Mouse (Mus musculus): Measurements from ENCODE around the gene Gm20458. TPM values are rescaled to one million over a fixed set of nuclear protein-coding genes. Genes with fewer than 3 reads are reported as not detected.

Gene Gm20458
- total RNA-seq, 2 experiments from 2014 or later: 6.2 to 6.9 TPM

DNA sequence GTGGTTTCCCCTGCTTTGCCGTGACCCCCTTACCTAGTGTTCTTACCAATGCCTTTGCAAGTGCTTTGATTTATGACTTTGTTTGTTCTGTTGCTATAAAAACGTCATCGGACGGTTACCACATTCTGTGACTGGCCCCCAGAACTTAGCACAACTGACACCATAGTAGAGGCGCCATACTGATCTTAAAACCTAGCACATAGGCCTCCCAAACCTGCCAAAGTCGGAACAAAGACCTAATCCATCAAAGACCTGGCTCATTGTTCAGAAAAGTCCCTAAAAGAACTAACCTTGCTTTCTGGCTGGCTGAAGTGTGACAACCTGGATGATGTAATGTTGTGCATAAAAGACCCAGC is 58.4 kb downstream of the Gm20458 start:
- Histone ChIP-seq H3K27ac (no peak overlapping the region), H3K4me3 (no peak overlapping the region)
- no peak for DNase-seq (ENCODE audit: low spot score in 2 of 2)
- TF ChIP-seq CTCF (conservative IDR thresholded peaks at IDR 0.05): no peak

DNA sequence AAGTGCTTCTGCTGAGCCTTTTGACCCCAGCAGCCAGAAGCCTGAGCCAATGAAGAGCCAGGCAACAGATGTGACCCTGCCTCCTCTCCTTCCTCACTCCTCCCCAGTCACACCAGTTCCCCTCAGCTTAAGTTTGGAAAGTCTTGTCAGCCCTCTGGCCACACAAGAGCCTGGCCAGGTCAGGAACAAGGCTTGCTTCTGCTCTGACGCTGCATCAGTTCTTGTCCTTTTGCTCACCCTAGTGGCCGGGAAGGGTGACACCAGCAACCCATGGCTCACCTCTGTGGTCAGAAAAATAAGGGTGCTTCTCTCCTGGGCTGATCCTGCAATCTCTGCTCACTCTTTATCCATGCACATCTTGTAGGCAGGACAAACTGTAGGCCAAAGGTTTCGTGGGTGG is 60.0 kb downstream of the Gm20458 start:
- no peak overlapping the region for H3K4me3 ChIP-seq
- peak in 1 of 2 experiments; percentile 31 for DNase-seq (ENCODE audit: low spot score in 2 of 2)
- peak; percentile 76 for TF ChIP-seq CTCF (conservative IDR thresholded peaks at IDR 0.05)
- H3K27ac ChIP-seq: no peak overlapping the region

DNA sequence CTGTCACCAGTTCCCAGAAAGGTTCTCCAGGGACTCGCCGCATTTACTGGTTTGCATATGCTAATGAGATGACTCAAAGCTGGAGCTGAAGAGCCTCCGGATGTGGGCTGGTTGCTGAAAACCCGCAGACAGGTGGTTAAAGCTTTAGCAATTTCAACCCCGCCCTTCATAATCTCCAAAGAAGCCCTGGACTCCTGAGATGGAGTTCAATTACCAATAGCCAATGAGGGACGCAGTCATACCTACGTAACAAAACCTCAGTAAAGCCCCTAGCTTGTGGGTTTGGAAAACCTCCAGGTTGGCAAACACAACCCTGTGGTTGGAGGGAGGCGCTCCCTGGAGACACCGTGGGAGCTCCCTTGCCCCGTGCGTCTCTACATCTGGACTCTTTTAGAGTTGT is 61.1 kb downstream of the Gm20458 start:
- no peak overlapping the region for H3K4me3 ChIP-seq
- no peak for DNase-seq (ENCODE audit: low spot score in 2 of 2)
- H3K27ac ChIP-seq: no peak overlapping the region
- no peak for TF ChIP-seq CTCF (conservative IDR thresholded peaks at IDR 0.05)

DNA sequence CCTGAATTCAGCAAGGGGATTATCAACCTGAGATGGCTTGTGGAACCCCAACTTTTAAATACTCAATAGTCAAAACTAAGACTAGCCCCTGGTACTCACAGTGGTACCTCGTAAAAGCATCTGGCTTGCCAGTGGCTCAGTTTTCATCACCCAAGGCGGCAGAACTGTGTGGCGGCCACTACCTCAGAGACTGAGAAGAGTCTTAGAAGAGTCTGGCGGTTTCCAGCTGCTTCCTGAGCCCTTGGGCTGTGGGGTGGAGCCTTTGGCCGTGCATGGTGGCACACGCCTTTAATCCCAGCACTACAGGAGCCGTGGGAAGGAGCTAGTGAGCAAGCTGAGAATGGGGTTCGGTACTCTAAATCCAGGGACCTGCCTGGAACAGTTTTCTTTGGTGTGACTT is 61.5 kb downstream of the Gm20458 start:
- Histone ChIP-seq H3K4me3 (no peak overlapping the region), H3K27ac (no peak overlapping the region)
- no peak for DNase-seq (ENCODE audit: low spot score in 2 of 2)
- TF ChIP-seq CTCF (conservative IDR thresholded peaks at IDR 0.05): no peak

DNA sequence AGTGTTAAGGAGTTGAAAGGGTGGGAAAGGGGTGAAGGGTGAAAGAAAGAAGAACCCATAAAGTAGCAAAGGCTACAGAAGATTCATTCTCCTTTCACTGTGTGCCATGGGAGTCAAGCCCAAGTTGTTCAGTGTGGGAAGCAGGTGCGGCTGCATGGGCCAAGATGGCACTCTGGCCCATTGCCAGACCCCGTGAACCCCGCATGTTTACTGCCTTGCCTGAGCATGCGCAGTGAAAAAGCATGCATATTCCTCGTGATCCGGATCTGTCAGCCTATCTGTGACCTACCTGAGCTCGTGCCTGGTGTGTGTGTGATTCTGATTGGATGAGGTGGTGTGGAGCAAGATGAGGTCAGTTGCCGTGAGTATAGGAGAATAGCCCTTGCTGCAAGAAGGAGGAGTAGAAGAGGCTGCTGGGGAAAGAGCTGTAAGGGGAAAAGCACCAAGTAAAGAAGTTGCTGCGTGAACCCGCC is 62.6 kb downstream of the Gm20458 start:
- H3K4me3 ChIP-seq: no peak overlapping the region
- TF ChIP-seq CTCF (conservative IDR thresholded peaks at IDR 0.05): no peak
- H3K27ac ChIP-seq: no peak overlapping the region
- DNase-seq (ENCODE audit: low spot score in 2 of 2): no peak

DNA sequence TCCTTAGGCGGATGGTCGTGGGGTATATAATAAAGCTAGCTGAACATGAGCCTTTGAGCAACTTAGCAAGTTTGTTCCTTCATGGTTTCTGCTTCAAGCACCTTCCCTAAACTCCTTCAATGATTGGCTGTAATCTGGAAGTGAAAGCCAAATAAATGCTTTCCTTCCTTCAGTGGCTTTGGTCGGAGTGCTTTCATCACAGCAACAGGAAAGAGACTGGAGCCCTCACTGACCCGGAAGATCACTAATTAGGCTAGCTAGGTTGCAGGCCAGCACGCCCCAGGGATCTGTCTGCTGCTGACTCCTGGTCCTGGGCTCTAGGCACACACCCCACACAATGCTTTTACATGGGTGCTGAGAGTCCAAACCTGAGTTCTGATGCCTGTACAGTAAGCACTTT is 67.8 kb downstream of the Gm20458 start:
- no peak overlapping the region for H3K4me3 ChIP-seq
- no peak for TF ChIP-seq CTCF (conservative IDR thresholded peaks at IDR 0.05)
- DNase-seq (ENCODE audit: low spot score in 2 of 2): no peak
- no peak overlapping the region for H3K27ac ChIP-seq

DNA sequence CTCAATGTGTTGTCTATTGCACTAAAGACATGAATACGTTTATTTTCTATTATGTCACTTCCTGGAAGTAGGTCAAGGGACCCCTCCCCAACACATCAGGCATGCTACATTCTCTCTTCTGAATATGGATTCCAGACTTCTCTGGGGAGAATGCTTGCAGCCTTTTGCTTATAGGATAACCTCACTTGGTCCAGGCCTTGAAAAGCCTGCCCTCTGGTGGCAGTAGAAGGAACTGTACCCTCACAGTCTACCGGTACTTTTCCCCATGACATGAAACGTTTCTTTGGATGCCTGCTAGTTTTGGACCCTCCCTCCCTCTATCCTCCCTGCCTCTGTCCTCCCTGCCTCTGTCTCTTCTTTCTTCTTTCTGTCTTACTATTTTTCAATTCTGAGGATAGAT is 70.4 kb downstream of the Gm20458 start:
- no peak overlapping the region for H3K27ac ChIP-seq
- peak; percentile 48 to 82 for DNase-seq (ENCODE audit: low spot score in 2 of 2)
- no peak overlapping the region for H3K4me3 ChIP-seq
- TF ChIP-seq CTCF (conservative IDR thresholded peaks at IDR 0.05): peak; percentile 97

DNA sequence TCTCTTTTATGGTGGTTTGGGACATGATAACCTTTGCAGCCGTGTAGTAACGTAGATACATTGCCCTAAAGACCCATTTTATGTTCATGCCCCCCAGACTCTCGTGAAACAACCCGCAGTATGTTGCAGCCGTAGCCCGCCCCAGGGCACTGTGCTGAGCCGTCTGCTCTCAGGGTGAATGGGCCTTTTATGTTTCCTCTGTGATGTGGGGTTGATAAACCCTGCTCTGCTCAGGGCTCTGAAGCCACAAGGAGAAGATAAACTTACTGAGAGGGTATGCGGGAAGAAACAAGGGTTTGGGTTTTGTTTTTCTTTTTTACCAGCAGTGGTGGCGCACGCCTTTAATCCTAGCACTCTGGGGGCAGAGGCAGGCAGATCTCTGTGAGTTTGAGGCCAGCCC is 73.5 kb downstream of the Gm20458 start:
- H3K27ac ChIP-seq: no peak overlapping the region
- no peak for TF ChIP-seq CTCF (conservative IDR thresholded peaks at IDR 0.05)
- H3K4me3 ChIP-seq: no peak overlapping the region
- no peak for DNase-seq (ENCODE audit: low spot score in 2 of 2)

DNA sequence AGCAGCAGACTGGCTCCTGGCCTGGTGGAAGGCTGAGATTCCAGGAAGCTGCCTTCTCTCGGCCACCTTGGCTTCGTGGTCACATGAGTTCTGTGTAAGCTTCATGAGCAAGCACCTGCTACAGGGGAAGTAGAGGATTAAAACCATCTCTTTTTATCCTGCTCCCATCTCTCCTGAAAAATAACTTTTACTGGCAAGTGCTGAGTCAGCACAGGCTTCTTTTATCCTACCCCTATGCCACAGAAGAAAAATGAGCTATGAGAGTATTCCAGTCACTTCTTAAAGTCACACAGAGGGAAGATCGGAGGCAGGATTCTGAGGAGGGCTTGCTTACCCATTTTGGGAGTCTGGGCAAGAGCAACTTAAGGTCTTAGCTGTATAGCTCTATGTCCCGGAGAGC is 76.2 kb downstream of the Gm20458 start:
- no peak overlapping the region for H3K4me3 ChIP-seq
- no peak for TF ChIP-seq CTCF (conservative IDR thresholded peaks at IDR 0.05)
- no peak overlapping the region for H3K27ac ChIP-seq
- no peak for DNase-seq (ENCODE audit: low spot score in 2 of 2)

Other genes starting within 250 kb of the Gm20458 start
- not detected for gene Wfdc15b, start 239.3 kb upstream of the Gm20458 start, total RNA-seq (2021)
- gene Svs2, start 222.5 kb upstream of the Gm20458 start, total RNA-seq (2021): not detected
- not detected for gene Svs3b, start 204.3 kb upstream of the Gm20458 start, total RNA-seq (2021)
- not detected for gene Svs4, start 182.5 kb upstream of the Gm20458 start, total RNA-seq (2021)
- not detected for gene Svs3a, start 171.7 kb upstream of the Gm20458 start, total RNA-seq (2021)
- not detected for gene Svs6, start 144.2 kb upstream of the Gm20458 start, total RNA-seq (2021)
- not detected for gene Svs5, start 128.2 kb upstream of the Gm20458 start, total RNA-seq (2021)
- gene Slpi, start 71.9 kb upstream of the Gm20458 start, total RNA-seq (2021): 1 to 10 TPM in 1 of 2 experiments, not detected in 1; 1.8 TPM
- under 1 TPM; 0.07 to 0.46 TPM for gene Rbpjl, start 57.8 kb upstream of the Gm20458 start, total RNA-seq (2021)
- 10 to 100 TPM; 10.3 to 11.2 TPM for gene Matn4, start 55.8 kb upstream of the Gm20458 start, total RNA-seq (2021)
- gene Sdc4, start 17.1 kb upstream of the Gm20458 start, total RNA-seq (2021): 100 to 1,000 TPM; 122 to 137 TPM
- gene Sys1, start 4.0 kb upstream of the Gm20458 start, total RNA-seq (2021): 10 to 100 TPM; 40.8 to 41.0 TPM
- gene Trp53tg5, start 12.8 kb downstream of the Gm20458 start, total RNA-seq (2021): not detected
- gene Dbndd2, start 25.1 kb downstream of the Gm20458 start, total RNA-seq (2021): 100 to 1,000 TPM; 111 to 112 TPM
- 10 to 100 TPM; 79.3 to 84.1 TPM for gene Pigt, start 36.6 kb downstream of the Gm20458 start, total RNA-seq (2021)
- not detected for gene Wfdc2, start 101.4 kb downstream of the Gm20458 start, total RNA-seq (2021)
- not detected for gene Spint3, start 112.5 kb downstream of the Gm20458 start, total RNA-seq (2021)
- gene Wfdc6a, start 124.5 kb downstream of the Gm20458 start, total RNA-seq (2021): not detected
- not detected for gene Eppin, start 132.6 kb downstream of the Gm20458 start, total RNA-seq (2021)
- gene Wfdc6b, start 152.6 kb downstream of the Gm20458 start, total RNA-seq (2021): not detected
- not detected for gene Wfdc8, start 152.7 kb downstream of the Gm20458 start, total RNA-seq (2021)
- gene Wfdc16, start 177.8 kb downstream of the Gm20458 start, total RNA-seq (2021): not detected
- gene Wfdc10, start 195.1 kb downstream of the Gm20458 start, total RNA-seq (2021): not detected
- not detected for gene Wfdc9, start 195.6 kb downstream of the Gm20458 start, total RNA-seq (2021)
- not detected for gene Wfdc11, start 213.1 kb downstream of the Gm20458 start, total RNA-seq (2021)
- gene Wfdc13, start 224.1 kb downstream of the Gm20458 start, total RNA-seq (2021): not detected
- gene Spint4, start 237.5 kb downstream of the Gm20458 start, total RNA-seq (2021): not detected

All from layer of hippocampus, adult 2 months (tissue).